Mouse (Mus musculus): ENCODE data around the gene Taar7d.
"Not testable (repeated sequence)": the region's sequence is repeated elsewhere in the genome, so short reads cannot be mapped to it uniquely, and the experiment has no call there.

Taar7d gene

DNA sequence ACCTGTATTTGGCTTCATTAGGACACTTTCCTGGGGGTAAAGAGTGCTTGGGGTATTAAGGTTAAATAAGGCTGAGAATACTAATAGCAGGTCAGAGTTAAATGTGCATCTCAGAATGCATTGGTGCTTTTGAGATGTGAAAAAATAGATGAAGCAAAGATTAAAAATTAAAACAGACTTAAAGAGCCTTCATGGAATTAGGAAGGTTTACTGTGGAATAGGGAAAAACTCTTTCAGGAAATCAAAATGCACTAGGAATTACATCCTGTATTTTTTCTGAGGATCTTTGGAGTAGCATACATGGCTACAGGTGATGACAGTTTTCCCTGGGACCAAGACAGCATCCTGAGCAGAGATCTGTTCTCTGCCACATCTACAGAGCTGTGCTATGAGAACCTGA is at the start of gene Taar7d:
Gene Taar7d, plus strand, starts transcription at position 301 of the 400 bp plus-strand sequence.
- no peak for DNase-seq (ENCODE audit: low read depth, low spot score)

DNA sequence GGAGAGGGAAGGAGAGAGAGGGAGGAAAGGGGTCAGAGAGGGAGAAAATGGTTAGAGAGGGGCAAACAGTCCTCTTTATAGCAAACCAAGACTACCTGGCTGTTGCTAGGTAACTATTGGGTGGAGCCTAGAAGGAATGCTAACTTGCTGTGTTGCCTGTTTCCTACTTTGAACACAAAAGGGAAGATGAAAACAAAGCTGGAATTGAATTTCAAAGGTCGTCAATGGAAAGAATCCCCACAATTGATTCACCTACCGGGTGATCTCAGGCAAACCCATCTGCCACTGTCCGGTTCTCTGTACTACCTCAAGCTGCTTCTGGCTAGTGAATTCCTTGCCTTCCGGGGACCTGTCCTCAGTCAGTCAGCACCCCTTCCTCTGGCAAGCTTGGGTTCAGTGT is 49.1 kb upstream of the Taar7d start:
- no peak for DNase-seq (ENCODE audit: low read depth, low spot score)

DNA sequence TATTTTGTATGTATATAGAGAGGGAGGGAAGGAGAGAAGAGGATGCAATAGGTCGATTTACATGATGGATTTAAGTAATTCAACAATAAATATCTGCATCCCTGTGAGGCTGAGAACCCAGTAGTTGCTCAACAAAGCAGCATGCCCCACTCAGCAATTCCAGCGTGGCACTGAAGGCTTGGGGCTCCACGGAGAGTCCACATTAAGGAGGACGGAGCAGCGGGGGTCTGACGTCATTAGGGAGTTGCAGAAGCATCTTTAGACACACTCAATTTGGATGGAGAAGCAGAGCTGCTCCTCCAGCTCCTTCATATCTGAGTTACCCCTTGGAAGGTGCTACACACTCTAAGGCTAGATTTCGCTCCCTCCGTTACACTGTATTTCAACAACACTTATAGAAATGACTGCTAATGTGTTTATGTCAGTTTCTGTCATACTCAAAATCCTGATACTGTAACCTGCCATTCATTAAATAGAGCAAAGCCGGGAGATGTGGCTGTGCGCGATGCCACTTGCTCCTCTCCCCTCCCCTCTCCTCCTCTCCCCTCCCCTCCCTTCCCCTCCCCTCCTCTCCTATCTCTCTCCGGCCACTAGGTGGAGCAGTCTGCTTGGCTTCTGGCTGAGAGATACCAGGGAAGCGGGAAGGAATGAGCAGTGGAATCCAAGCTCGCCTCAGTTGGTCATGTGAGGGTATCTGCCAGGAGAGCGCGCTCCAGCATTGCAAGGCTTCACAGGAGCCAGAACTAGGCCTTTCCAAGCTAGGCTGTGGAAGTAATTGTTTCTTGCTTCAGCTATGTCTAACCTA is 47.9 kb upstream of the Taar7d start:
- DNase-seq (ENCODE audit: low read depth, low spot score), result no peak

DNA sequence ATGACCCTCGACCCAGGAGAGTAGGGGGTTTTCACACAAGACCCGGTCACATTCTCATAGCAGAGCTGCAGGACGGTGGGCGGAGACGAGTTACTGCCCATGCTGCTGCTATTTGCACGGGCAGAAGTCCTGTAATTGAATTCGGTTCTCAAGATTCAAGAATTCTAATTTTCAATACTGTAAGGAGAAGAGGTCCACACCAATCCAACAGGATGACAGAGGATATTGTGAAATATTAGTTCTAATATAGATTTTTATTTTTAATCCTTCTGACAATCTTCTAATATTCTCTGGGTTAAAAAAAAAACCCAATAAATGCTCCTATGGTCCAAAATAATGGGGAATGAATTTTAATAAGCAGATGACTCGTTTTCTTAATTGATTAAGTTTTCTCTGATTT is 41.5 kb upstream of the Taar7d start, which contains the start of gene Taar6:
Gene Taar6, minus strand, starts transcription at position 101 of the 400 bp plus-strand sequence.
- no peak for DNase-seq (ENCODE audit: low read depth, low spot score)

DNA sequence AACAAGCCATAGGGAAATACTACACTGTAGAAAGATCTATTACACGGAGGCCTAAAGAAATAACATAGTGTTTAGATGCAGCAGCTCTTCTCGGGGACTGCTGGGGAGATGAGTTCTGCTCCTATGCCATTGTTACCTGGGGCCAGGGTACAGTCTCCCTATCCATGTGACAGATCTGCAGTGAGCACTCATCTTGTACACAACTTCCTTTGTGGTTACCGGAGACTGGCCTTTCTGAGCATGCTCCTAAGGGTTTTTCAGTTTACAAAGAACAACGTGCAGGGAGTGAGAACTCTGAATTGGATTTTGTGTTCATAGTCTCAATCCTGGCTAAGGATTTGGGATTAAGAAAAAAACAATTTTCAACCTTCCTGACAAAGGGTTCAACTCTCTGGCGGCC is 40.6 kb upstream of the Taar7d start:
- DNase-seq (ENCODE audit: low read depth, low spot score), result no peak

DNA sequence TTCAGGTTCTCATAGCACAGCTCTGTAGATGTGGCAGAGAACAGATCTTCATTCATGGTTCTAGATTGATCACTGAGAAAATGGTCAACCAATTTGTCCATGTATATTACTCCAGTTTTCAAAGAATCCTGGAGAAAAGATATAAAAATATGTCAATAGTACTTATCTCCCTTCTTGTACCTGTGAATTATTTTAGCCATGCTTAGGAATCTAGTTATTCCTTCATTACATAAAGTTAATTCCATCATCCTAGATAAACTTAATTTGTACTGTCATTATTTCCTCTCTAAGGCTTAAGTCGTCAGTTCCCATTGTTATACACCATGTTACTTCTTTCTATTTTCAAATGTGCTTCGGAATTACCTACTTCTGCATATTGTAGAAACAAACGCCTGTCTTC is 33.6 kb upstream of the Taar7d start, which contains the start of gene Taar7a:
Gene Taar7a, minus strand, starts transcription at position 101 of the 400 bp plus-strand sequence.
- no peak for DNase-seq (ENCODE audit: low read depth, low spot score)

DNA sequence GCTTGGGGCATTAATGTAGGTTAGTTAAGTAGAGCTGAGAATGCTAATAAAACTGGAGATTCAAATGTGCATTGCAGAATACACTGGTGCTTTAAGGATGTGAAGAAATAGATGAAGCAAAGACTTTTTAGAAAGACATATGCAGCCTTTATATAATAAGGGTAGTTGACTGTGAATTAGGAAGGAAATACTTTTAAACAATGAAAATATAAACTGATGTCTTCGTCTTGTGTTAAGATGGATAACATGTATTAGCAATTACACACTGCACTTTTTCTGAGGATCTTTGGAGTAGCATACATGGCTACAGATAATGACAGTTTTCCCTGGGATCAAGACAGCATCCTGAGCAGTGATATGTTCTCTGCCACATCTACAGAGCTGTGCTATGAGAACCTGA is 27.4 kb upstream of the Taar7d start, which contains the start of gene Taar7b:
Gene Taar7b, plus strand, starts transcription at position 301 of the 400 bp plus-strand sequence.
- DNase-seq (ENCODE audit: low read depth, low spot score), result no peak

DNA sequence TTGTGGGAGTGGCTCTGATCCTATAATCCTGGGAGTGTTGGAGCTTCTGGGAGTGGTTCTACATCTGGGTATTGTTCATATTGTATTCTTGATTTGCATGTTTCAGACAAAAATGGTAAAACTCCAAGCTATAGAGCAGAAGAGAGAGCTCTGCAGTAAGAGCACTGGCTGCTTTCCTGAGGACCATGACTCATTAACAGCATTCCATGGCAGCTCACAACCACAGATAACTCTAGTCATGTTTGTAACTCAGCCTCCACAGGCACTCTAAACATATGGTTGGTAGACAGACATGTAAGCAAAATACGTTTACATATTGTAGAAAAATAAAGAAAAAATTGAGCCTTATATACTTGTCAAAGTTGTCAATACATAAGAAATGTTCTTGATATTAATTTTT is 20.6 kb upstream of the Taar7d start:
- no peak for DNase-seq (ENCODE audit: low read depth, low spot score)

DNA sequence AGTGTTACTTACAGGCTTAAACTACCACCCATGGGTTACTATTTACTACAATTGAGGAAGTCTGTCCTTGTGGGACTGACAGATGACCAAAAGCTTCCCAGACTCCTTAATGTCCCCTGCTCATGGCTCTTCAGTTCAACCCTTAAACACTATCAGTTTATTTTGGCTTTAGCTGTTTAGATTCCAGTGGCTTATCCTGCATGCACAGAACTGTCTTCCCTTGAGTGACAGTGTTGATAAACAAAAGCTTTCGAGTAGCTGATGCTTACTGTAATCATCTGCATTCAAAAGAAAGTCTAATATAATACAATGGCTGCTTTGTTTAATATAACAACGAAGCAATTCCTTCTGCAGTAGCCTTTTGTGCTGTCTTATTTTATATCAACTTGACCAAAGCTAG is 20.0 kb upstream of the Taar7d start:
- DNase-seq (ENCODE audit: low read depth, low spot score), result no peak

DNA sequence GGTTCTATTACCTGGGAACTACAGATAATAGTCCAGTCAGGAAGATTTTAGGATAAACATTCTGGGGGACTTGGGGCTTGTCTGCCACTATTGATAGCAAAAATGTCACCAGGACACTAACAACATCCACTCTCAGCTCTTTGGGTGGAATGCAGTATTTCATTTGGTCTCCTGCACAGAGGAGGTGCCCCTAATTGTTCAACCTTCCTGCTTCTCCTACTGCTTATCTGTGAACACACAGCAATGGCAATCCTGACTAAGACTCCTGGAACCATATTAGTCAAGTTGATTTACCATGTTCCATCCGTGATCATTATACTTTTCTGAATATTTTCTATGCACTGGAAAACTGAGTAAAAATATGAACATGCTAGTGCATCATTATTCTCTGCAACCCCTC is 18.9 kb upstream of the Taar7d start:
- no peak for DNase-seq (ENCODE audit: low read depth, low spot score)

DNA sequence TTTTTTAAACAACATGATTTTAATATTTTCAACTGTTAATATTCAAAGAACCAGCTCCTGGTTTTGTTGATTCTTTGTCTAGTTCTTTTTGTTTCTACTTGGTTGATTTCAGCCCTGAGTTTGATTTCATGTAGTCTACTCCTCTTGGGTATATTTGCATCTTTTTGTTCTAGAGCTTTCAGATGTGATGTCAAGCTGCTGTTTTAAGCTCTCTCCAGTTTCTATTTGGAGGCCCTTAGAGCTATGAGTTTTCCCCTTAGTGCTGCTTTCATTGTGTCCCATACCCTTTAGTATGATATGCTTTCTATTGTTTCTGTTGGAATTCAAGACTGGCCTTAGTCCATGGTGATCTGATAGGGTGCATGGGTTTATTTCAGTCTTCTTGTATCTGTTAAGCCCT is 4.3 kb downstream of the Taar7d start:
- no peak for DNase-seq (ENCODE audit: low read depth, low spot score)

DNA sequence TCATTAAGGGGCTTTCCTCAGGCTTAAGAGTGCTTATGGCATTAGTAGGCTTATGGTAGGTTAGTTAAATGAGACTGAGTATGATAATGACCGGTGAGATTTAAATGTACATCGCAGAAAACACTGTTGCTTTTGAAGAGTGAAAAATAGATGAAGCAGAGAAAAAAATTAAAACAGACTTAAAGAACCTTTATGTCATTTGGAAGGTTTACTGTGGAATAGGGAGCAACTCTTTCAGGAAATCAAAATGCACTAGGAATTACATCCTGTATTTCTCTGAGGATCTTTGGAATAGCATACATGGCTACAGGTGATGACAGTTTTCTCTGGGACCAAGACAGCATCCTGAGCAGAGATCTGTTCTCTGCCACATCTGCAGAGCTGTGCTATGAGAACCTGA is 10.3 kb downstream of the Taar7d start, which contains the start of gene Taar7e:
Gene Taar7e, plus strand, starts transcription at position 301 of the 400 bp plus-strand sequence.
- DNase-seq (ENCODE audit: low read depth, low spot score), result no peak

DNA sequence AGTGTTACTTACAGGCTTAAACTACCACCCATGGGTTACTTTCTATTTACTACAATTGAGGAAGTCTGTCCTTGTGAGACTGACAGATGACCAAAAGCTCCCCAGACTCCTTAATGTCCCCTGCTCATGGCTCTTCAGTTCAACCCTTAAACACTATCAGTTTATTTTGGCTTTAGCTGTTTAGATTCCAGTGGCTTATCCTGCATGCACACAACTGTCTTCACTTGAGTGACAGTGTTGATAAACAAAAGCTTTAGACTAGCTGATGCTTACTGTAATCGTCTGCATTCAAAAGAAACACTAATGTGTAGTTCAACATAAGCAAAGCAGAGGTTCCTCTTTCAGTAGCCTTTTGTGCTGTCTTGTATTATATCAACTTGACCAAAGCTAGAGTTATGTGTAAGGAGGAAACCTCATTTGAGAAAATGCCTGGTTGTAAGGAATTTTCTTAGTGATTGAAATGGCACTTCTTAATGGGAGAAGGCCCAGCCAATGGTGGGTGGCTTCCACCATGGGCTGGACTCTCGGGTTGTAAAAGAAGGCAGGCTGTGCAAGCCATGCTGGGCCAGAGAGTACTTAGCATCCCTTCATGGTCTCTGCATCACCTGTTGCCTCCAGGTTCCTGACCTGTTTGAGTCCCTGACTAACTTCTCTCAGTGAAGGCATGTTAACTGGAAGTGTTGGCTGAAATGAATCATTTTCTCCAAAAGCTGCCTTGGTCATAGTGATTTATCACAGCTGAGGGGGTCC is 13.3 kb downstream of the Taar7d start:
- DNase-seq (ENCODE audit: low read depth, low spot score), result no peak

DNA sequence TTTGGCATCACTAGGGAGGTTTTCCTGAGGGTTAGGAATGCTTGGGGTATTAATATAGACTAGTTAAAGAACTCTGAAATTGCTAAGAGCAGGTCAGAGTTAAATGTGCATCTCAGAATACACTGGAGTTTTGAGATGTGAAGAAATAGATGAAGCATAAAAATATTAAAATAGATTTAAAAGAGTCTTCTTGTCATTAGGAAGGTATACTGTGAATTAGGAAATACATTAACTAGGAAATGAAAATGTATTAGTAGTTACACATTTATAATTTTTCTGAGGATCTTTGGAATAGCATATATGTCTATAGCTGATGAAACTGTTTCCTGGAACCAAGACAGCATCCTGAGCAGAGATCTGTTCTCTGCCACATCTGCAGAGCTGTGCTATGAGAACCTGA is 22.2 kb downstream of the Taar7d start, which contains the start of gene Taar7f:
Gene Taar7f, plus strand, starts transcription at position 301 of the 400 bp plus-strand sequence.
- no peak for DNase-seq (ENCODE audit: low read depth, low spot score)

DNA sequence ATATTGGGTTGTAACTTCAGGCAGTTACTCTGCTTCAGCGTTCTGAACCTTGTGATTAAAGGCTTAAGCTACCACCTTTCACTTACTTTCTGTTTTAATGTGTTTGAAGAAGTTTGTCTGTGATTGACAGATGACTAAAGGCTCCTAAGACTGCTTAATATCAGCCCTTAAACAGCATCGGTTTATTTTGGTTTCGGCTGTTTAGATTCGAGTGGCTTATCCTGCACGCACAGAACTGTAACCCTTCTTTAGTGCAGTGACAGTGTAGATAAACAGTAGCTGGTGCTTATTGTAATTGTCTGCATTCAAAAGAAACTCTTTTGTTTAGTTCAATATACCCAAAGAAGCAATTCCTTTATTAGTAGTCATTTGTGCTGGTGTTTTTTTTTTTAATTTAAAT is 25.0 kb downstream of the Taar7d start:
- no peak for DNase-seq (ENCODE audit: low read depth, low spot score)

DNA sequence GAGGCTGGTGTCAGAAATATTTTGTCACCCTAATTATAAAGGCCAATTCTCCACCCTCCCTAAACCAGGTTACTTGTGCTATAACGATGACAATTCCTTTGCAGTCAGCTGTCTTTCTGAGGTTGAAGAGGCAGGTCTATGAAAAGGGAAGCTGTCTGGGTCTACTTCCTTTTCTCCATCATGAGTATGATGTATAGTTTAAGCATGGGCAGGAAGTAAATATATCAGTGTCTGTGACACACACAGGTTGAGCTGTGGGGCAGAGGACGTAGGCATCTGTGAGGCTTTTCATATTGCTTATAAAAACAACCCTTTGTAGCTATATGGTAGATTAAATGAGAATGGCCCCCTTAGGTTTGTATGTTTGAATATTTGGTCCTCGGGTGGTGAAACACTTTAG is 32.0 kb downstream of the Taar7d start:
- no peak for DNase-seq (ENCODE audit: low read depth, low spot score)

DNA sequence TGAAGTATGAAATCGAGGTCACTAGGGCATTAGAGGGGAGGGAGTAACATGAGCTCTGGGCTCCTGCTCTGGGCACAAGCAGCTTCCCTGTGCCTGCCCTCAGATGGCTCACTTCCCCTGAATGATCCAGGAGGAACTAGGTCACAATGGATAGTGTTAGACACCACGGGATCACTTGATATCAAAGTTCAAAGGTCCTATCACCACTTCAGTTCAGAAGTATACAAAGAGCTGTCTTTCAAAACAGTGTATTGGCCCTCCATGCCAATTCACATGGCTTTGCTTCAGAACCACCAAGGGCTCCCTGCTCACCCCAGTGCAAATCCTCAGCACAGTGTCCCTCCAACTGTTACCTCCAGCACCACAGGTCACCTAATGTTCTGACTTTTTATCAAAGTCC is 47.7 kb downstream of the Taar7d start:
- not testable (repeated sequence) for DNase-seq (ENCODE audit: low read depth, low spot score)

DNA sequence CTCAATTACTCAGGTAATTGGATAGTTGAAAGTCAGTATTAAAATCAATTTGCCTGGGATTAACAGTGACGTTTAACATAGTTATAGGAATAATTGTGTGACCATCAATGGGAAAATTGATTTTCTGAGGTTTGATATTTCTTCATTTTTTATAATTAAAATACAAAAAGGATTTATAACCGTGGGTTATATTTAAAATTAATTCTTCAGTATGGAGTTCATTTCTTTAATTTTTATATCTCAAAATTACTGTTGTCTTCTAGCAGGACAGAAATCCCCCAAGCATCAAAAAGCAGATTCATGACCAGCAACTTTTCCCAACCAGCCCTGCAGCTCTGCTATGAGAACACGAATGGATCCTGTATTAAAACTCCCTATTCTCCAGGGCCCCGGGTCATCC is 49.2 kb downstream of the Taar7d start, which contains the start of gene Taar8a:
Gene Taar8a, plus strand, starts transcription at position 301 of the 400 bp plus-strand sequence.
- not testable (repeated sequence) for DNase-seq (ENCODE audit: low read depth, low spot score)

Data from c-Kit-negative CD71-positive TER-119-positive erythroid progenitor cells, embryonic 14.5 days (primary cell).